Mouse (Mus musculus) forebrain, embryonic 12.5 days (tissue): Measurements from ENCODE around the gene Dlg2. TPM values are rescaled to one million over a fixed set of nuclear protein-coding genes. Genes with fewer than 3 reads are reported as not detected.

Experiments used
- ATAC-seq: fragments of 200-750 bp; cut with Nextera tagmentation; 2 replicates; pipeline ENCODE4 v1.8.0; 2017; ENCODE audit warnings: moderate TSS enrichment; ENCODE audit not compliant: low FRiP score
- H3K27ac ChIP-seq: fragments of 300-500 bp; sonication (generic); 2 replicates; pipeline ENCODE4 v1.5.1; 2016; ENCODE audit warnings: mild to moderate bottlenecking
- H3K27me3 ChIP-seq: fragments of 300-500 bp; sonication (generic); 2 replicates; pipeline ENCODE4 v1.6.1; 2016; ENCODE audit warnings: mild to moderate bottlenecking
- H3K36me3 ChIP-seq: fragments of 300-500 bp; sonication (generic); replicated peaks from 2 replicates; pipeline ENCODE4 v1.6.1; 2016; ENCODE audit warnings: mild to moderate bottlenecking
- H3K4me1 ChIP-seq: fragments of 300-500 bp; sonication (generic); 2 replicates; pipeline ENCODE4 v1.6.1; 2016
- H3K4me2 ChIP-seq: fragments of 300-500 bp; sonication (generic); 2 replicates; pipeline ENCODE4 v1.6.1; 2016; ENCODE audit warnings: mild to moderate bottlenecking, moderate library complexity
- H3K4me3 ChIP-seq: fragments of 300-500 bp; sonication (generic); replicated peaks from 2 replicates; pipeline ENCODE4 v1.5.1; 2016; ENCODE audit warnings: mild to moderate bottlenecking
- H3K9ac ChIP-seq: fragments of 300-500 bp; sonication (generic); 2 replicates; pipeline ENCODE4 v1.6.1; 2016; ENCODE audit warnings: mild to moderate bottlenecking
- H3K9me3 ChIP-seq: fragments of 300-500 bp; sonication (generic); 2 replicates; pipeline ENCODE4 v1.6.1; 2016
- WGBS: fragments of 180-500 bp; shearing (Covaris S2); methylation state at CpG from one replicate; pipeline ENCODE4 v1.1.7; 2016; 5-methylcytosine and 5-hydroxymethylcytosine counted together
- polyA plus RNA-seq: library from polyadenylated mRNA; unstranded; fragments of >200 nt; fragmentation: Nextera tagmentation; extraction: Ambion mirVana; gene quantifications from 2 replicates; pipeline ENCODE4 v1.2.1, GENCODE M21; 2016

The Dlg2 gene
- polyA plus RNA-seq, 1 experiment from 2014 or later = 6.5 TPM

DNA sequence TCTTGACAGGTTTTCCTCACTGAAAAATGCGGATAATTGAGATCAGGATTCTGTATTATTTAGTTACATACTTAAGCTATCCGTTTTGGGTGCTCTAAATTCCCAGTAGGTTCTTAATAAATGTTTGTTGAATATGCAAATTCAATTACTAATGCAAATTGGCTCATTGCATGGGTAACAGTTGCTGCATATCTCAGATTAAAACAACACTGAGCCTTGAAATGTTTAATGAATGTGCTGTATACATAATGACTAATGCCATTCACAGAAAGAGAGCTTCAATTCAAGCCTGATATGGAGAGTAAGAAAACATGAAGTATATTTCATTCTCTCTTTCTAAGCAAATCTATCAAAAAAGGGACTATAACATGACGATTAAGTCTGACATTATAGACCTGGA lies 1039.8 kb downstream of the Dlg2 start:
- H3K9ac ChIP-seq = no peak overlapping the region
- WGBS = 77% methylated on average over 3 of the region's 3 CpGs
- H3K27me3 ChIP-seq = no peaks in the 10 kb centered on the region
- no peaks in the 10 kb centered on the region for H3K4me1 ChIP-seq
- no peaks in the 10 kb centered on the region for H3K9me3 ChIP-seq
- H3K4me2 ChIP-seq = no peak overlapping the region
- H3K36me3 ChIP-seq = no peaks in the 10 kb centered on the region
- H3K27ac ChIP-seq = no peak overlapping the region
- no peak for ATAC-seq
- H3K4me3 ChIP-seq = no peak overlapping the region

DNA sequence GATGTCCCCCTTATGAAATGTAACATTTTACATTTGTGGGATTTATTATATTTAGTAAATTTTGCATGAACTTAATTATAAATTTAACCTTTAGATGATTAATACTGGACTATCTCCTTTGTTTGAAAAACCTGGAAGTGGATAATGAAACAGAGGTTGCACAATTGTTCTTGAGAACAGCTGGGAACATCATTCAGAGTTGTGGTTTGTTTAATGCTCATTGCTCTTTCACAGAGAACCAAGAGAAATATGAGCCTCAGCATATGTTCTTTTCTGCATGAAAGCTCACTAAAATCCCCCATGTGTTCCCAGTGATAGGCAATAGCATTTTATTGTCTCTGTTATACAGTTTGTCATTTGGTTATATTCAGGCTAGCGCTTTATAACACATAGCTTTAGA lies 1049.4 kb downstream of the Dlg2 start:
- Histone ChIP-seq H3K27me3 (no peaks in the 10 kb centered on the region), H3K36me3 (no peaks in the 10 kb centered on the region), H3K4me2 (no peak overlapping the region), H3K9ac (no peak overlapping the region), H3K4me3 (no peak overlapping the region), H3K9me3 (no peaks in the 10 kb centered on the region), H3K27ac (no peak overlapping the region), H3K4me1 (no peaks in the 10 kb centered on the region)
- no peak for ATAC-seq
- 88% methylated on average over 1 of the region's 1 CpGs for WGBS

DNA sequence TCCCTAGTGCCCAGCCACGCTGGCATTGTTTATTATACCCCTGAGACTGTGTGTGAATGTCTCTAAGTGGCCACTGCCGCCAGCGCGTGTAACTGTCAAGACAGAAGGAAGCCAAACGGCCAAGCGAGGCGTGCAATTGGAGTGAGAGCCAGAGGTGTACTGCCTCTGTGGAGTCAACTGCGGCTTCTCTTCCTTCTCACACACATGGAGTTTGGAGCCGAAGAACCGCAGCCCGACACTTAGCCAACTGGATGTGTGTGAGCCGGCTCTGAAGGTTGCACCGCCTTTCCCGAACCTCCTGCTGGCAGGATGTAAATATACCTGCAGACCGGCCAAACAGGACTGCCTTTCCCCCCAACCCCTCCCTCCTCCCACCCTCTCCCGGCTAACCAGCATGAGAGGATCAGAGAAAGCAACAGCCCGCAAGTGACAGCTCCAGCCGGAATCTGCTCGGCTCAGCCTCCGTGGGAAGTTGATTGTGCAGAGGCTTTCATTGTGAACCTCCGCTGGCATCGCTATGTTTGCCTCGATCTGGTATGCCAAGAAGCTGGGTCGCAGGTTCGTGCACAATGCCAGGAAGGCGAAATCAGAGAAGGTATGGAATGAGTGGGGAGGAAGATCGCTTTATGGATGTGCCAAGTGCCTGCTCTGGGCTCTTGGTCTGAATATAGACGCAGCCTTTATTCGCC lies 1066.3 kb downstream of the Dlg2 start:
- Histone ChIP-seq H3K4me1 (peaks cover 10% of the 10 kb centered on the region; the same call in 1 of the 2 replicates), H3K27ac (no peak overlapping the region), H3K4me3 (peak overlapping the region; percentile 43), H3K9ac (peak overlapping the region; percentile 49; the same call in 1 of the 2 replicates), H3K36me3 (no peaks in the 10 kb centered on the region), H3K27me3 (peaks cover 5% of the 10 kb centered on the region; the same call in 1 of the 2 replicates), H3K9me3 (no peaks in the 10 kb centered on the region), H3K4me2 (peak overlapping the region; percentile 63)
- 3% methylated on average over 29 of the region's 29 CpGs for WGBS
- peak; percentile 76 for ATAC-seq

DNA sequence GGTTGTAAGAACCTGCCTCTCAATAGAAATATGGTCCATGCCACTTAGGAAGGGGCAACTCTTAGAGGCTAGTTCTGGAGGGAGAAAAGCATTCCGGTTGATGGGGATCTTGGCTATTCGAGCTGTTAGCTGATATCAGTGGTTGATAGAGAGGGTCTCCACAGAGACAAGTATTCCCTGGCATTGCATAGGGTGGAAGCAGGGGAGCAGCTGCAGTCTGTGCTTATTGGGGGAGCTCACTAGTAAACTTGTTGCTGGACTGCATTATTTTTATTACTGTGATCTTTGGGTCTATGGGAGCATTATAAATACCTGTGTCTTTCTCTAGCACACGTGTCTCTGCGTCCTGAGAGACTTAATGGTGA lies 1066.8 kb downstream of the Dlg2 start:
- H3K36me3 ChIP-seq = no peaks in the 10 kb centered on the region
- ATAC-seq = 0 out of 2 replicates have a peak, but pooled peaks have one; percentile 22
- H3K27ac ChIP-seq = no peak overlapping the region
- H3K9ac ChIP-seq = peak overlapping the region; percentile 49; the same call in 1 of the 2 replicates
- 39% methylated on average over 4 of the region's 4 CpGs for WGBS
- peaks cover 5% of the 10 kb centered on the region; the same call in 1 of the 2 replicates for H3K27me3 ChIP-seq
- H3K4me3 ChIP-seq = peak overlapping the region; percentile 43
- H3K9me3 ChIP-seq = no peaks in the 10 kb centered on the region
- H3K4me1 ChIP-seq = peaks cover 10% of the 10 kb centered on the region; the same call in 1 of the 2 replicates
- H3K4me2 ChIP-seq = peak overlapping the region; percentile 63

DNA sequence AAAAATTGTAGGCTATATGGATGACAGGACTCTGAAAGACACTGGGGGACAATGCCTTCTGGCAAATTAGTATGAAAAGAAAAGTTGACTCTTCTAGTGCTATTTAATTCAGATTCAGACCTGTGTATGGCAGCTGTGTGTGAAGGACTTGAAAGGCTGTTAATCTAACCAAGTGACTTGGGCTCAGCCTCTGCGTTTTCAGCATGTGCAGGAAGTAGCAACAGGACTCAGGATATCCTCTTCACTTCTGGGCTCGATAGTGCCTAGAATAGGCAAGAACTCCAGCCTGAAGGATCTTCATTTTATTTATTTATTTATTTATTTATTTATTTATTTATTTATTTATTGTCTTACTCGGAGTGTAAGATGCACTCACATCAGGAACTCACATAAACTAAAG lies 1068.1 kb downstream of the Dlg2 start:
- Histone ChIP-seq H3K4me3 (no peak overlapping the region), H3K9ac (no peak overlapping the region), H3K4me1 (peaks cover 10% of the 10 kb centered on the region; the same call in 1 of the 2 replicates), H3K4me2 (no peak overlapping the region), H3K27ac (no peak overlapping the region), H3K36me3 (no peaks in the 10 kb centered on the region), H3K9me3 (no peaks in the 10 kb centered on the region), H3K27me3 (peaks cover 5% of the 10 kb centered on the region; the same call in 1 of the 2 replicates)
- ATAC-seq = no peak
- 84% methylated on average over 3 of the region's 3 CpGs for WGBS

DNA sequence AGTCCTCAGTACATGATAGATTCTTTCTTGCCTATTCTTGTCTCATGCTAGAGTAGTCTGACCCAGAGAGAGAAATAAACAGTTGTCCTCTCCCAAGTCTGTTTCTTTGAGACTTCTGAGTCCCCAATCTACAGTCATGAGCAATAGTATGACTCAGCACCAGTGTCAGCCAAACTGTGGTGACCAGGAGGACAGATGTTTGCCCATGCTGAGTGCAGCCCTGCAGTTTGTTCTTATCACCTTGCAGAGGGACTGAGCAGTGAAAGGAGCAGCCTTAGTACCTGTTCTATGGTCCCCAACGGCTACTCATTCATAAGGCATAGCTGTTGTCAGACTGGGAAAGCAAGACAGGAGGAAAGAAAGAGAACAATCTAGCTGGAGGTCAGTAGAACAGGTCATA lies 1072.3 kb downstream of the Dlg2 start:
- Histone ChIP-seq H3K9me3 (no peaks in the 10 kb centered on the region), H3K4me2 (no peak overlapping the region), H3K4me1 (no peaks in the 10 kb centered on the region), H3K9ac (no peak overlapping the region), H3K27ac (no peak overlapping the region), H3K4me3 (no peak overlapping the region), H3K36me3 (no peaks in the 10 kb centered on the region), H3K27me3 (no peaks in the 10 kb centered on the region)
- 75% methylated on average over 1 of the region's 1 CpGs for WGBS
- no peak for ATAC-seq

DNA sequence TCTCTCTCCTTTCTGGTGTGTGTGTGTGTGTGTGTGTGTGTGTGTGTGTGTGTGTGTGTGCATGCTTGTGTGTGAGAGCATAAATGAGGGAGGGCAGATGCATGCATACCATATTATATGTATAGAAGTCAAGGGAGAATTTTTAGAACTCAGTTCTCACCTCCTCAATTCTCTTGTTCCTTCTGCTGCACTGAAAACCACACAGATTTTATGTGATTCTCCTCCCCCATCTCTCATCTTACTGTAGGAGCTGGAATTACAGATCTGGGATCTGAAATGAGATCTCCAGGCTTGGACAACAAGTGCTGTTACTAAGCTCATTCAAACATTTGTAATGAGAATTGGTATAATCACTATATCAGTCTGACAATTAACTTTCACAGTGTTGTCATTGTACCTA lies 1081.1 kb downstream of the Dlg2 start:
- no peaks in the 10 kb centered on the region for H3K27me3 ChIP-seq
- H3K9me3 ChIP-seq = no peaks in the 10 kb centered on the region
- no peak overlapping the region for H3K27ac ChIP-seq
- H3K4me3 ChIP-seq = no peak overlapping the region
- H3K36me3 ChIP-seq = no peaks in the 10 kb centered on the region
- no peak overlapping the region for H3K9ac ChIP-seq
- ATAC-seq = no peak
- peaks cover 4% of the 10 kb centered on the region; the same call in 1 of the 2 replicates for H3K4me1 ChIP-seq
- no peak overlapping the region for H3K4me2 ChIP-seq

DNA sequence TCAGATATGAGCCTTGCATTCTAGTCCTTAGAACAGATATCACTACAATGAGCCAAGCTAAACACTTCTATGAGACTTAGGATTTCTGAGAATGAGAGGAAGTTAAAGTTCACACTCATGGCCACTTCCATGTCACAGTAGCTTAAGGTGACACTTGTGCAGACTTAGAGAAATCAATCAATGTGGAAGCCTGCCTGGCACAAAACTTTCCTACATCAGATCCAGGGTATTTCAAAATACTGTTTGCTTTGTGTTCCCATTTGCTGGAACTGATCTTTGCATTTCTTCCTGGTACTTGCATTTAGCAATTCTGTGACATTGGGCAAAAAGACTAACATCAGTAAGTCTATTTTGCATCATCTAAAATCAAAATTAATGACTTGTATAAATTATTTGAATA lies 1091.0 kb downstream of the Dlg2 start:
- Histone ChIP-seq H3K4me3 (no peak overlapping the region), H3K9me3 (no peaks in the 10 kb centered on the region), H3K9ac (no peak overlapping the region), H3K27ac (no peak overlapping the region), H3K4me2 (no peak overlapping the region), H3K4me1 (no peaks in the 10 kb centered on the region), H3K36me3 (no peaks in the 10 kb centered on the region), H3K27me3 (no peaks in the 10 kb centered on the region)
- no peak for ATAC-seq

DNA sequence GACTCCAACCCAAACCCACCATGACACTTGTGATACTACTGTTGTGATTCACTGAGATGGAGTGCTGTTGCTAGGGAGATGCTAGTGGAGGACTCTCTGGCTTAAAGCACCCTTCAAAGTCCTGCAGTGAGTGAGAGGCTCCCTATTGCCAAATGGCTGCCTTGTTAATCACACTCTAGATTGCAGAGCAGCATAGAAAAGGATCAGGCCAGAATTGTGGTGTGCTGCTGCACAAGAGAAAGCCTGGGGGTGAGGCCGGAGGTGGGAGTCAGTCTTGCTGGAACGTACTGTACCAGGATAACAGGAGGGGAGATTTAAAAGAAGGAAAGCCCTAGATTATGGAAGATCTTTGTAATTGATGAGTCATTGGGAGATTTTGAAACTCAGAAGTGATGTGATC lies 1094.5 kb downstream of the Dlg2 start:
- Histone ChIP-seq H3K36me3 (no peaks in the 10 kb centered on the region), H3K9me3 (no peaks in the 10 kb centered on the region), H3K27me3 (no peaks in the 10 kb centered on the region), H3K4me1 (no peaks in the 10 kb centered on the region), H3K9ac (no peak overlapping the region), H3K4me2 (no peak overlapping the region), H3K27ac (no peak overlapping the region), H3K4me3 (no peak overlapping the region)
- 70% methylated on average over 2 of the region's 2 CpGs for WGBS
- 0 out of 2 replicates have a peak, but pooled peaks have one; percentile 20 for ATAC-seq

DNA sequence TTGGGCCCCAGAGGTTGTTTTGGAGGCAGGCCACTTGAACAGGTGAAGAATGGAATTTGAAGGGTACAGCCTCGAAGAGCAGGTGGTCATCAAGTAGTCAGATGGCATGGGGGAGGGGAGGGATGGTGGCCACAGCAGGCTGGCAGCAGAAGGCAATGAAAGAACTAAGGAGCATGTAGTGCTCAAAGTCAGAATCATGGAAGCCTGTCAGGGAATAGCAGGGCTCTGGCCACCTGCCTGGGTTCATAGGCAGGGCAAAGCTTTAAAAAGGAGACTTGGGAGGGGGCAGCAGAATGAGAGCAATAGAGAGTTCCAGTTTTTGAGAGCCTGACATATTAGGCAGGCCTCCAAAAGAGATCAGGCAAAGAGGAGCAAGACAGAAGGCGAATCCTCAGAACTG lies 1096.2 kb downstream of the Dlg2 start:
- Histone ChIP-seq H3K27ac (no peak overlapping the region), H3K27me3 (no peaks in the 10 kb centered on the region), H3K4me3 (no peak overlapping the region), H3K9me3 (no peaks in the 10 kb centered on the region), H3K4me2 (no peak overlapping the region), H3K4me1 (no peaks in the 10 kb centered on the region), H3K9ac (no peak overlapping the region), H3K36me3 (no peaks in the 10 kb centered on the region)
- no peak for ATAC-seq
- 72% methylated on average over 2 of the region's 2 CpGs for WGBS

DNA sequence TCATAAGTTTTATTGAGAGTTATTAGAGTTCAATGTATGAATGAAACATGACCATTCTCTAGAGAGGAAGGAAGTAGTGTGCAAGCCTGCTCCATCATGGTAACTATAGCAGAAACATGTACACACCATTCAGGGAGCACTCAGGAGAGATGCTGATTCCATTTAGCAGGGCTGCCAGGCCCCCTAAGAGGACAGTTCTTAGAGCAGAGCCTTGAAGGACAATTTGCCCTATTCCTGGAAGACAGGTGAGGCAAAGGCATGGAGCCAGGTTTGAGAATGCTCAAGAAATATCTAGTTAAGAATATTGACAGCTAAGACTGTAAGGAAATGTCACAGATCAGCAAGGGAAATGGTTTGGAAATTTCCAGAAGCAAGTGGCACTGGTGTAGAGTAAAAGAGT lies 1096.8 kb downstream of the Dlg2 start:
- no peak overlapping the region for H3K9ac ChIP-seq
- ATAC-seq = no peak
- H3K4me3 ChIP-seq = no peak overlapping the region
- no peaks in the 10 kb centered on the region for H3K27me3 ChIP-seq
- H3K9me3 ChIP-seq = no peaks in the 10 kb centered on the region
- H3K27ac ChIP-seq = no peak overlapping the region
- no peaks in the 10 kb centered on the region for H3K36me3 ChIP-seq
- H3K4me2 ChIP-seq = no peak overlapping the region
- no peaks in the 10 kb centered on the region for H3K4me1 ChIP-seq

DNA sequence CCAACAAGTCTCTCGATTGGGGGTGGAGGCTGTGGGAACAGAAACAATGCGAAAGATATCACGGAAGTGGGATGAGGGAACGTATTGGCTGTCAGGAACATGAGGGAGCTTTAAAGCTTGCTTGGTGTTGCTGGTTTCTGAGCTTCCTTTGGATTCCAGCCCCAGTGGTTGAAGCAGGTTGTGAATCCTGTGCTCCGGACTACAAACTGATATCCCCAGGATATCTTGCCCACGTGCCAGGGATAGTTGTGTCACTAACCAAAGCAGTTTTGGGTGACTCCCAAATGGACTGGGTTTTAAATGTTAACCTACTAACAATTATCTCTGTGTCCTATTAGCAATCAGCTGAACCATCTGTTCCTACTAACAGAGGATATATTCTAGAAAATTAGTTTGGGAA lies 1099.7 kb downstream of the Dlg2 start:
- Histone ChIP-seq H3K4me3 (no peak overlapping the region), H3K9ac (no peak overlapping the region), H3K4me1 (no peaks in the 10 kb centered on the region), H3K27me3 (no peaks in the 10 kb centered on the region), H3K9me3 (no peaks in the 10 kb centered on the region), H3K4me2 (no peak overlapping the region), H3K27ac (no peak overlapping the region), H3K36me3 (no peaks in the 10 kb centered on the region)
- no peak for ATAC-seq
- WGBS = 90% methylated on average over 6 of the region's 6 CpGs

DNA sequence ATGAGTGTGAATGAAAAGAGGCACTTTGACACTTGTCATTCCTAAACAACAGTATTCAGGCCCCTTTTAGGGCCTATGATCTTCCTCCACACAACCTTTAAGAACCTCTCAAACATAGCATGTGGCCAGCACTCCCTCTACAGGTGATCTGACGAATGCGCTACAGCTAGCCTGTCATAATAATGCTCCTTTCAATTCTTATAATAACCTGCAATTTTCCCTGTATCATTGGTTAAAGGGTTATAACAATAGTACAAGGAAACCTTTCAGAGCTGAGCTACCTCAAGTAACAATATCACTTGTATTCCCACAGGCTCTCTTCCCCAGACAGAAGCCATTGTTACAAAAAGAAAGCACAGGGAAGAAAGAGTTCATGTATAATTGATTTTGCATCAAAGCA lies 1105.7 kb downstream of the Dlg2 start:
- H3K27me3 ChIP-seq = no peaks in the 10 kb centered on the region
- 64% methylated on average over 2 of the region's 2 CpGs for WGBS
- no peaks in the 10 kb centered on the region for H3K4me1 ChIP-seq
- no peak overlapping the region for H3K4me2 ChIP-seq
- H3K4me3 ChIP-seq = no peak overlapping the region
- no peak overlapping the region for H3K9ac ChIP-seq
- no peaks in the 10 kb centered on the region for H3K9me3 ChIP-seq
- H3K36me3 ChIP-seq = no peaks in the 10 kb centered on the region
- no peak overlapping the region for H3K27ac ChIP-seq
- ATAC-seq = no peak
